Mouse (Mus musculus) MEL (cell line): ENCODE measurements around the gene Rapgef4. TPM values are rescaled to one million over a fixed set of nuclear protein-coding genes. Genes with fewer than 3 reads are reported as not detected.
A peak's percentile ranks its signal among the peaks of the same experiment; 100 is the strongest.

ENCODE experiments used
- DNase-seq: peaks from one replicate; pipeline ENCODE4 v3.0.0; 2011; ENCODE audit warnings: low read depth, low spot score
- H3K27ac ChIP-seq: 2 replicates; pipeline ENCODE4 v1.5.1; 2012; ENCODE audit warnings: low read depth, mild to moderate bottlenecking, control low read depth, low read length, moderate library complexity; ENCODE audit not compliant: control insufficient read depth
- H3K27me3 ChIP-seq, 2 experiments: fragments of 150-350 bp in 1 of 2; sonication (generic) in 1 of 2; 2 replicates each; pipeline ENCODE4 v1.6.1; 2012; ENCODE audit warnings: low read length in 2 of 2, mild to moderate bottlenecking in 2 of 2, improper control_type of control experiment in 1 of 2, moderate library complexity in 1 of 2; ENCODE audit not compliant: insufficient read depth in 2 of 2, control insufficient read depth in 1 of 2
- H3K36me3 ChIP-seq, 2 experiments: 2 replicates each; pipeline ENCODE4 v1.6.1; 2012 to 2014; ENCODE audit warnings: low read length in 2 of 2, improper control_type of control experiment in 1 of 2, inconsistent platforms in 1 of 2, mild to moderate bottlenecking in 1 of 2; ENCODE audit not compliant: insufficient read depth in 2 of 2, control insufficient read depth in 1 of 2
- H3K4me1 ChIP-seq, 2 experiments: fragments of 150-350 bp in 1 of 2; sonication (generic) in 1 of 2; 2 replicates each; pipeline ENCODE4 v1.6.1; 2012; ENCODE audit warnings: low read length in 2 of 2, improper control_type of control experiment in 1 of 2, mild to moderate bottlenecking in 1 of 2; ENCODE audit not compliant: insufficient read depth in 2 of 2, control insufficient read depth in 1 of 2
- H3K4me3 ChIP-seq, 2 experiments: fragments of 150-350 bp in 1 of 2; sonication (generic) in 1 of 2; 2 replicates each; pipeline ENCODE4 v1.5.1; 2012; ENCODE audit warnings: low read depth in 2 of 2, low read length in 2 of 2, mild to moderate bottlenecking in 2 of 2, moderate library complexity in 2 of 2, control low read depth in 1 of 2, improper control_type of control experiment in 1 of 2; ENCODE audit not compliant: control insufficient read depth in 1 of 2, insufficient read depth in 1 of 2
- H3K79me2 ChIP-seq: 2 replicates; pipeline ENCODE4 v1.6.1; 2012; ENCODE audit warnings: mild to moderate bottlenecking, low read length, moderate library complexity; ENCODE audit not compliant: control insufficient read depth, poor library complexity, insufficient read depth
- H3K9ac ChIP-seq: 2 replicates; pipeline ENCODE4 v1.6.1; 2012; ENCODE audit warnings: low read depth, mild to moderate bottlenecking, control low read depth, low read length, moderate library complexity; ENCODE audit not compliant: control insufficient read depth, poor library complexity, severe bottlenecking
- H3K9me3 ChIP-seq: fragments of 150-350 bp; sonication (generic); replicated peaks from 2 replicates; pipeline ENCODE4 v1.6.1; 2012; ENCODE audit warnings: mild to moderate bottlenecking, low read length, improper control_type of control experiment, moderate library complexity; ENCODE audit not compliant: insufficient read depth
- BHLHE40 ChIP-seq: IDR thresholded peaks from 2 replicates; pipeline ENCODE4 v1.6.1; 2012; ENCODE audit warnings: low read depth, mild to moderate bottlenecking, inconsistent platforms, low read length, improper control_type of control experiment, borderline replicate concordance
- CHD2 ChIP-seq: IDR thresholded peaks from 2 replicates; pipeline ENCODE4 v1.6.1; 2011; ENCODE audit warnings: low read length, improper control_type of control experiment
- E2F4 ChIP-seq: IDR thresholded peaks from 2 replicates; pipeline ENCODE4 v1.6.1; 2011; ENCODE audit warnings: low read depth, low read length, improper control_type of control experiment, borderline replicate concordance
- EP300 ChIP-seq, 2 experiments: IDR thresholded peaks; 2 replicates each; pipeline ENCODE4 v1.6.1; 2011; ENCODE audit warnings: improper control_type of control experiment in 2 of 2, low read length in 2 of 2, low read depth in 1 of 2, mild to moderate bottlenecking in 1 of 2
- ETS1 ChIP-seq: IDR thresholded peaks from 2 replicates; pipeline ENCODE4 v1.6.1; 2012; ENCODE audit warnings: low read depth, mild to moderate bottlenecking, inconsistent platforms, low read length, improper control_type of control experiment, moderate library complexity
- GABPA ChIP-seq: IDR thresholded peaks from 2 replicates; pipeline ENCODE4 v1.6.1; 2012; ENCODE audit warnings: low read depth, mild to moderate bottlenecking, inconsistent platforms, low read length, improper control_type of control experiment, moderate library complexity
- HCFC1 ChIP-seq: IDR thresholded peaks from 2 replicates; pipeline ENCODE4 v1.6.1; 2012; ENCODE audit warnings: low read depth, mild to moderate bottlenecking, inconsistent platforms, low read length, improper control_type of control experiment, moderate library complexity
- JUND ChIP-seq: IDR thresholded peaks from 2 replicates; pipeline ENCODE4 v1.6.1; 2011; ENCODE audit warnings: low read depth, mild to moderate bottlenecking, improper control_type of control experiment, low read length
- KAT2A ChIP-seq: conservative IDR thresholded peaks from 2 replicates; pipeline ENCODE4 v1.6.1; 2012; ENCODE audit warnings: low read depth, low read length, improper control_type of control experiment, inconsistent platforms
- MAX ChIP-seq: IDR thresholded peaks from 2 replicates; pipeline ENCODE4 v1.6.1; 2011; ENCODE audit warnings: low read length, improper control_type of control experiment
- MAZ ChIP-seq: IDR thresholded peaks from 2 replicates; pipeline ENCODE4 v1.6.1; 2012; ENCODE audit warnings: low read depth, mild to moderate bottlenecking, inconsistent platforms, low read length, improper control_type of control experiment
- MXI1 ChIP-seq: IDR thresholded peaks from 2 replicates; pipeline ENCODE4 v1.6.1; 2011; ENCODE audit warnings: mild to moderate bottlenecking, low read depth, low read length, improper control_type of control experiment
- MYB ChIP-seq: IDR thresholded peaks from 2 replicates; pipeline ENCODE4 v1.6.1; 2011; ENCODE audit warnings: mild to moderate bottlenecking, low read depth, low read length, improper control_type of control experiment
- MYC ChIP-seq: IDR thresholded peaks from 2 replicates; pipeline ENCODE4 v1.6.1; 2011; ENCODE audit warnings: low read depth, mild to moderate bottlenecking, low read length, improper control_type of control experiment, moderate library complexity
- NELFE ChIP-seq: IDR thresholded peaks from 2 replicates; pipeline ENCODE4 v1.6.1; 2011; ENCODE audit warnings: low read depth, low read length, improper control_type of control experiment
- NRF1 ChIP-seq: IDR thresholded peaks from 2 replicates; pipeline ENCODE4 v1.6.1; 2014; ENCODE audit warnings: low read depth, mild to moderate bottlenecking, inconsistent platforms, low read length, improper control_type of control experiment, moderate library complexity; ENCODE audit not compliant: poor library complexity, insufficient read depth, severe bottlenecking
- POLR2AphosphoS2 ChIP-seq: IDR thresholded peaks from 2 replicates; pipeline ENCODE4 v1.6.1; 2011; ENCODE audit warnings: low read length, improper control_type of control experiment
- POLR2AphosphoS5 ChIP-seq: IDR thresholded peaks from 2 replicates; pipeline ENCODE4 v1.6.1; 2012; ENCODE audit warnings: low read depth, borderline replicate concordance, mild to moderate bottlenecking, inconsistent platforms, low read length, moderate library complexity, mixed read lengths
- RCOR1 ChIP-seq: IDR thresholded peaks from 2 replicates; pipeline ENCODE4 v1.6.1; 2012; ENCODE audit warnings: low read depth, mild to moderate bottlenecking, inconsistent platforms, low read length, improper control_type of control experiment
- SMC3 ChIP-seq: IDR thresholded peaks from 2 replicates; pipeline ENCODE4 v1.6.1; 2011; ENCODE audit warnings: low read depth, low read length, improper control_type of control experiment
- TCF12 ChIP-seq: IDR thresholded peaks from 2 replicates; pipeline ENCODE4 v1.6.1; 2014; ENCODE audit warnings: low read depth, mild to moderate bottlenecking, inconsistent platforms, low read length, improper control_type of control experiment, moderate library complexity
- USF1 ChIP-seq: IDR thresholded peaks from 2 replicates; pipeline ENCODE4 v1.6.1; 2014; ENCODE audit warnings: low read depth, mild to moderate bottlenecking, inconsistent platforms, low read length, improper control_type of control experiment, moderate library complexity
- USF2 ChIP-seq, 2 experiments: IDR thresholded peaks; 2 replicates each; pipeline ENCODE4 v1.6.1; 2011 to 2012; ENCODE audit warnings: improper control_type of control experiment in 2 of 2, low read length in 2 of 2, borderline replicate concordance in 1 of 2, inconsistent platforms in 1 of 2, low read depth in 1 of 2, mild to moderate bottlenecking in 1 of 2; ENCODE audit not compliant: insufficient read depth in 1 of 2
- ZKSCAN1 ChIP-seq: IDR thresholded peaks from 2 replicates; pipeline ENCODE4 v1.6.1; 2012; ENCODE audit warnings: low read depth, mild to moderate bottlenecking, inconsistent platforms, low read length, improper control_type of control experiment, moderate library complexity
- polyA plus RNA-seq, 2 experiments: library from polyadenylated mRNA; stranded (reverse) in 1 of 2; unstranded in 1 of 2; fragments of >175 nt in 1 of 2; fragments of >200 nt in 1 of 2; gene quantifications; 2 replicates each; pipeline versions ENCODE4 v1.2.1 to v1.2.4; 2012; ENCODE audit warnings: low replicate concordance in 2 of 2, low read depth in 1 of 2; ENCODE audit not compliant: insufficient read length in 2 of 2, insufficient read depth in 1 of 2, missing spikeins in 1 of 2
- total RNA-seq: library from RNA; depleted of rRNA; stranded (reverse); fragments of 300-350 nt; gene quantifications from 2 replicates; pipeline ENCODE4 v1.2.3, GENCODE M21; 2012

Rapgef4 gene
- total and polyA plus RNA-seq, 3 experiments, result not detected

GRCm38 (mm10) chr2:72104604-72105003 lies 123.6 kb downstream of the Rapgef4 start:
- H3K27me3 ChIP-seq, result peaks cover 0 to 5% of the 10 kb centered on the region in 2 experiments; a peak in 2 of 4 replicates
- H3K4me1 ChIP-seq, result no peaks in the 10 kb centered on the region; a peak in 1 of 4 replicates
- no peaks in the 10 kb centered on the region for H3K79me2 ChIP-seq
- H3K36me3 ChIP-seq, result no peaks in the 10 kb centered on the region
- no peak overlapping the region for H3K9ac ChIP-seq
- H3K9me3 ChIP-seq, result no peaks in the 10 kb centered on the region
- no peak overlapping the region for H3K27ac ChIP-seq
- no peak overlapping the region for H3K4me3 ChIP-seq
- no peak for TF ChIP-seq CHD2
- no peak for TF ChIP-seq NRF1
- TF ChIP-seq MYB, result no peak
- no peak for TF ChIP-seq ETS1
- no peak for TF ChIP-seq MYC
- no peak for TF ChIP-seq POLR2AphosphoS5
- no peak for TF ChIP-seq EP300 (IDR thresholded peaks at IDR 0.05; ENCODE audit: low read depth in 1 of 2, low read length in 2 of 2)
- TF ChIP-seq, all 39 proteins: peak for 0
- DNase-seq, result peak; percentile 19

- Histone ChIP-seq H3K9me3 (no peaks in the 10 kb centered on the region), H3K36me3 (no peaks in the 10 kb centered on the region), H3K4me1 (no peaks in the 10 kb centered on the region; a peak in 1 of 4 replicates), H3K27me3 (peaks cover 0 to 2% of the 10 kb centered on the region in 2 experiments; a peak in 1 of 4 replicates)
- no peak for DNase-seq
- TF ChIP-seq MXI1 (no peak), ZKSCAN1 (no peak), E2F4 (no peak), EP300 (IDR thresholded peaks at IDR 0.05; ENCODE audit: low read depth in 1 of 2, low read length in 2 of 2) (no peak), POLR2AphosphoS2 (no peak), ETS1 (no peak), SMC3 (no peak), USF2 (IDR thresholded peaks at IDR 0.05; ENCODE audit: borderline replicate concordance in 1 of 2, insufficient read depth in 1 of 2, low read depth in 1 of 2, low read length in 2 of 2) (no peak), NELFE (no peak), JUND (no peak), MAX (no peak), HCFC1 (no peak), MAZ (no peak), USF1 (no peak), GABPA (no peak), RCOR1 (no peak), KAT2A (no peak), TCF12 (no peak), BHLHE40 (no peak)
- TF ChIP-seq, all 39 proteins: peak for 0
- no peak overlapping the region for H3K4me3 ChIP-seq
- no peak overlapping the region for H3K27ac ChIP-seq
- no peak overlapping the region for H3K9ac ChIP-seq
- H3K79me2 ChIP-seq, result no peaks in the 10 kb centered on the region
These were observed 126.6 kb downstream of the Rapgef4 start for GRCm38 (mm10) chr2:72107525-72108180.
